Mouse (Mus musculus) testis, postnatal 10 days (tissue): ENCODE results near the gene Tsga10ip.
A peak's percentile ranks its signal among the peaks of the same experiment; 100 is the strongest.
"Not testable (repeated sequence)": the region's sequence is repeated elsewhere in the genome, so short reads cannot be mapped to it uniquely, and the experiment has no call there.

Experiments used
- DNase-seq: peaks from one replicate; pipeline ENCODE4 v3.0.0; 2021; ENCODE audit warnings: low spot score

Gene Tsga10ip

GRCm38 (mm10) chr19:5389647-5390046 lies 12.7 kb downstream of the Tsga10ip start:
- peak; percentile 68 for DNase-seq

GRCm38 (mm10) chr19:5388588-5389242 lies 13.6 kb downstream of the Tsga10ip start, which contains the start of gene Sart1:
Sart1 (minus strand) TSS chr19:5388703.
- peak; percentile 93 for DNase-seq

- DNase-seq = peak; percentile 75
Observed at GRCm38 (mm10) chr19:5388011-5388441, 14.3 kb downstream of the Tsga10ip start.

DNA sequence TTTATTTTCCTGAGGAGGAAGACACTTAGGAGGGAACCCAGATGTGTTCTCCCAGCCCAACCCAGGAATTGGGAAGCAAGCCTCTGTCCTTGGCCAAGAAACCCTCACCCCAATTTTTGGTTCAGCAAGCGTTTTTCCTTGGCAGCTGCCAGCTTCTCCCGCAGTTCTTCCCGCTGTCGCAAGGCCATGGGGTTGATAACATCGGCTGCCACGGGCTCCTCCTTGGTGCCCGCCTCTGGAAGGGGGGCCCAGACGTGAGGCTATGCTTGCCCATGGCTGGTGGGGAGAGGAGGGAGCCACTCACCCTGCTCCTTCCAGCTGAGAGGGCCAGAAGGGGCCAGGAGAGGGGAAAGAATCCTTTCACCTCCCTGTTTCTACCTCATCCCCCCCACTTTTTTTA lies 17.6 kb downstream of the Tsga10ip start:
- DNase-seq = no peak

DNA sequence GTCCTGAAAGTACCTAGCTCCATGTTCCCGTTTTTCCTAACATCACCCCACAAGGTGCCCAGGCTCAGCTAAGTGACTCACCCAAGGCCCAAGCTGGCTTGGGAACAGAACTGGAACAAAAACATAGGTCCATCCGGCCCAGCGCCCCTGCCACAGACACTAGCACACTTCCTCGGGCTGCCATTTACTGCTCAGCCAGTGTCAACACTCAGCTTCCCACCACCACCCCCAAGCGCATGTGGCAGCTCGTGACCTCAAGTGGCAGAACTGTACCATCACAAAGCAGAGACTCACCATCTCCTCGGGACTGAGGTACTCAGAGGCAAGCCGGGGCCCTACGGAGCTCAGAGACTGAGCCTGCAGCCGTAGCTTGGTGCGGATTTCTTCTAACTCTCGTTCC lies 19.0 kb downstream of the Tsga10ip start:
- DNase-seq = no peak

DNA sequence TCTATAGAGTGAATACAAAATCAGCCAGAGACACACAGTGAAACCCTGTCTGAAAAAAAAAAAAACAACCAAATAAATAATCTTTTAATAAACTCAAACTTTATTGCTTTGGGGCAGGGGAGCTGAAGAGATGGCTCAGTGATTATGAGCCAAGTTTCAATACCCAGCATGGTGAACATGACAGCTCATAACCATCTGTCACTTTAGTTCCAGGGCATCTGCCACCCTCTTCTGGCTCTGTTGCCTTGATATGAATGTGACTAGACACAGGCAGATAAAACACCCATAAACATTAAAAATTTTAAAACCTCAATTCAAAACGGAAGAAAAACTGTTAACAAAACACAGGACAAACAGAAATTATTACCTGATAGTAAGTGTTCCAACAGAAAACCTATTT lies 24.9 kb downstream of the Tsga10ip start:
- no peak for DNase-seq

DNA sequence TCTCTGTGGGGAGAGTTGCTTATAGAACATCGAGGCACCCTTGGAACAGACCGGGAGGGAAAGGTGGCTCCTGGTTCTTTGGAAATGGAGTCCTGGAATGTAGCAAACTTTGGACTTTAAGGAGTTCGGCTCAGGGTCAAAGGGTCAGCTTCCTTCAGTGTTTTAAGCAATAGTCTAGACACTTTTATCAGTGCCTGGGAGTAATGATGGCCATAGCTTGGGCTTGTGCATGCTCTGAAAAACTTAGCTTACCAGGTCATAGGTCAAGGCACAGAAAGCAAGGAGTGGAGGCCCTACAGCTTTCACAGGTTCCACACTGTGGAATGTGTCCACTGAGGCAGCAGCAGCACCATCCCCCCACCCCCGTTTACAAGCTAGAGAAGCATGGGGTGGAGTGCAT lies 27.6 kb downstream of the Tsga10ip start:
- no peak for DNase-seq

DNA sequence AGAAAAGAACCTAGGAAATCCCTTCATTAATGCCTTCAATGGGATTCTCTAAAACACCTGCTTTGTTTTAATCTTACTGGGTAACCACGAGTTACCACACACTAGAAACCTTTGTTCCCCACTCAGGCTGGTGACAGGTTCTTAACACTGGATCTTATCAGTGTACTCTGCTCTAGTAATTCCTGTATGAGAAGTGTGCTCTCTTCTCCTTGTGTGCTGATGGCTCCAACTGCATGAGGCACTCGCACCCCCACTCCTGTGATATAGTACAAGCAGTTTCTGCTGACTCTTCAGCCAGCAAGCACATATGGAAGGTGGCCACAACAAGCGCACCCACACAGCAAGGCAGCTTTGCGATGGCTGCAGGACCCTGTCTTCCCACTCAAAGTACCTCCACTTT lies 28.1 kb downstream of the Tsga10ip start:
- DNase-seq = no peak

DNA sequence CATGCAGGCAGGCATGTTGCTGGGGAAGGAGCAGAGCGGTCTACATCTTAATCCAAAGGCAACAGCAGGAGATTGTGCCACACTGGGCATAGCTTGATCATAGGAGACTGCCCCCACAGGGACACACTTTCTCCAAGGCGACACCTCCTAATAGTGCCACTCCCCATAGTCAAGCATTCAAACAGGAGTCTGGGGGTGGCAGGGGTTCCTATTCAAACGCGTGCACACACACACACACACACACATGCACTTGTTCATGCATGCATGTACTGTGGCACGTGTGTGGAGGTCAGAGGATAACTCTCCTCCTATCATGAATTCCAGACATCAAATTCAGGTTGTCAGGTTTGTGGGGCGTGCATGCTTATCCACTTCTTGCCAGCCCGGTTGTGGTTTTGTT lies 29.6 kb downstream of the Tsga10ip start:
- DNase-seq = no peak

- DNase-seq = no peak
Observed at GRCm38 (mm10) chr19:5370932-5371331, 31.4 kb downstream of the Tsga10ip start.

- DNase-seq = no peak
Observed at GRCm38 (mm10) chr19:5367455-5367854, 34.9 kb downstream of the Tsga10ip start.

DNA sequence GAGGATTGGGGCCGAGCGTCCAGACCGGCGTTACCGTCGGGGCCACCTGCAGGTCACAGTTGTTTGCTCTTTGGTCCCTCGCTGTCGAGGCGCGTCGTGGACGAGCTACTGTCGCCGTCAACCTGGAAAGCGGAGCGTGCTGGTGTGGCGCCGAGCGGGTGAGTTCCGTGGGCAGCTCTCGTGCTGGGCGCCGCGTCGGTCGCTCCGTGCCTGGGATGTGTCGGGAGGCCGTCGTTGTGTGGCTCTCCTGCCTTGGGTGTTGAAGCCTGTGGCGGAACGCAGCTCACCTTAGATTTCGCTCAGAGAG lies 35.3 kb downstream of the Tsga10ip start, which contains the start of gene Banf1:
Gene Banf1 (minus strand): TSS at position 116 of the 307 bp plus-strand sequence.
- DNase-seq = no peak

DNA sequence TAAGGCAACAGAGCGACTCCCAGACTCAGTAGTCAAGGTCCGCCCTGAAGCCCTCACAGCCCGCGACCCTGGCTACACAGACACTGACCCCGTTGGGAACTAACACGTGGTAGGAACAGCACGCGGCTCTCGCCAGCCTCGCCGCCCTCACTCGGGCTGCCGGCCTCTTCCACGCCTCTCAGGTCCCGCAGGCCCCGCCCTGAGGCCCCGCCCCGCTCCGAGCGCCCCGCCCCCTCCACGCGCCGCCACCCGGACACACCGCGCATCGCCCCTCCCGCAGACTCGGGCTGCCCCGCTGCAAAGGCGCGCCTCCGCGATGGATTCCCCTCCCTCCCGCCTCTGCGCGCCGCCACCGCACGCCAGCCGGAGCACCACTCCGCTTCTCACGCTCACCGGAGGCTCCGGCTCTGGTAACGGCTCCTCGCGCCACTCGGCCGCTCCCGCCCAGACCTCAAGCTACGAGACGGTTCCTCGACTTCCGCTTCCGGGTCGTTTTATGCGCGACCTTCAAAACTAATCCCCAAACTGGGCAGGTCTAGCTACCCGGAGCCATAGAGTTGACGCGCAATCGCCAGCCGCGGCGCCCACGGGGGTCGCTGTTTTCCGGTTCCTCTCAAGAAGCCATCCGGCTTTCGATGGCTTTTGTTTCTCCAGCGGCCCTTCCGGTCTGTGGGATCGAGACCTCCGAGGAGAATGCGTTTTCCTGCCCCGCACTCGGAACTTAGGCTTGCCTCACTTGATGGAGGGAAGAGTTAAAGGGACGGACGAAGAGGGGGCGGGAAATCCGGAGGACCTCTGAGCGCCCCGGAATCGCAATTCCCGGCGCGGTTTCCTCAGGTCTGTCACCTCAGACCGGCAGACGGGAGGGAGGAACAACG lies 35.9 kb downstream of the Tsga10ip start, which contains the start of gene Eif1ad:
Gene Eif1ad (plus strand): TSS at position 567 of the 878 bp plus-strand sequence.
- DNase-seq = peak; percentile 94

GRCm38 (mm10) chr19:5365751-5366150 lies 36.6 kb downstream of the Tsga10ip start:
- DNase-seq = no peak

DNA sequence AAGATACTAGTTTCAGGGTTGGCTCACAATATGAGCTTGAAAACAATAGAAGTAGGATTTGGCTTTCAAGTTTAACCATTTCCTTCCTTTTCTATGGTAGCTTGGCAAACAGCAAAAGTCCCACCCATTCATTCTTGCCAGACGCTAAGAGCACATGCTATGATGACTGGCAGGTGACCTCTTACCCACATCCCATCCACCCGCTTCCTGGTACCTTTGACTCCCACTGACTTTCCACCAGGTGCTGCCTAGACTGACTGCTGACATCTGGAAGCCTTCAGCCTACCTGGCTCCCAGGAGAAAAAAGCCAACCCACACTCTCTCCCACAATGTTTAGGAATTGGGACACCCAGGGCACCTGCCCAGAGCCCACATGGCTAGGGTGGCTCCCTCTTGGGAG lies 38.2 kb downstream of the Tsga10ip start:
- no peak for DNase-seq

- DNase-seq = no peak
Observed at GRCm38 (mm10) chr19:5362186-5362585, 40.1 kb downstream of the Tsga10ip start.

DNA sequence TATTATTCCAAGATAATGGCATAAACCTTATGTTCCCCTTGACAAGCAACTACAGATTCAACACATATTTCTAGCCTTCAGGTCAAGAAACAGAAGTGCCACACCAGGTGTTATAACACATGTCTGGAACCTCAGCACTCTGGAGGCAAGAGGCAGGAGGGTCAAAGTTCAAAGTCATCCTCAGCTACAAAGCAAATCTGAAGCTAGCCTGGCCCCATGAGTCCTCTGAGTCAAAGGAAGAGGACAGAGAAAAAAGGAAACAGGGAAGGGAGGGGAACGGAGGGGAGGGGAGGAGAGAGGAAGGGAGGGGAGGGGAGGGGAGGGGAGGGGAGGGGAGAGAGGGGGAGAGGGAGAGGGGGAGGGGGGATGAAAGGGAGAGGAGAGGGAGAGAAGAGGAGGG lies 46.2 kb downstream of the Tsga10ip start:
- DNase-seq = no peak

GRCm38 (mm10) chr19:5353609-5354008 lies 48.7 kb downstream of the Tsga10ip start:
- no peak for DNase-seq

DNA sequence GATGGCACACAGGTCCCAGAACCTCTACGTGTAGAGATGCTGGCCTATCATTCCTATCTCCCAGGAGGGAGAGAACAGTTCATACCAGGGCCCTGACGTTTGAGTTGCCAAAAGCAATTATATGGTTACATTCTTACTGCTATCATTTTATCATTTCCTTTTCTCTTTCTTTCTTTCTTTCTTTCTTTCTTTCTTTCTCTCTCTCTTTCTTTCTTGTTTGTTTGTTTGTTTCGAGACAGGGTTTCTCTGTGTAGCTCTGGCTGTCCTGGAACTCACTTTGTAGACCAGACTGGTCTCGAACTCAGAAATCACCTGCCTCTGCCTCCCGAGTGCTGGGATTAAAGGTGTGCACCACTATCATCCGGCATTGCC lies 52.8 kb downstream of the Tsga10ip start, which contains the start of gene Cst6:
Gene Cst6 (minus strand): TSS at position 73 of the 372 bp plus-strand sequence.
- not testable (repeated sequence) for DNase-seq

GRCm38 (mm10) chr19:5348526-5349501 lies 53.5 kb downstream of the Tsga10ip start:
- DNase-seq = no peak

DNA sequence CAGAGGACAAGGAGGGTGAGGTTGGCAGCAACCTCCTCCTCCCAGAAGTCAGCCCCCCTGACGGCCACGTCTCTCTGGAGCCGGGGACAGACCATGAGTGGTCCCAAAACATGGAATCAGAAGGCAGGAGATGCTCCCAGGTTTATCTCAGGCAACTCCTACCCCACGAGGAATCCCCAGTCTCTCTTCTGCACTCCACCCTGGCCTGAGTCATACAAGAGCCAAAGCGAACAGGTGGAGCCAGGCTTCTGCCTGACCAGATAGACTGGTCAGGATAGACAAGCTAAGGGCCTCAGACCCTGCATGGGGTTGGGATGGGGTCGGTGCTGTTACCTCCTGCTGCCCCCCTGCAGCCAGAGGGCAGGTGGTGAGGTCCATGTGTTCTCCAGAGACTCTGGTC lies 54.3 kb downstream of the Tsga10ip start:
- DNase-seq = no peak
